Mouse (Mus musculus) lung, postnatal 0 days (tissue): ENCODE measurements at regions not wholly inside any gene's neighbourhood (a gene's known extent, or its start where the extent isn't known, plus 50 kb on each side); places are given as distances from the start of the nearest gene placed in this dataset.

Source experiments
- ATAC-seq: fragments of 200-750 bp; cut with Nextera tagmentation; 2 replicates; pipeline ENCODE4 v1.8.0; 2017; ENCODE audit warnings: moderate library complexity
- DNase-seq: peaks from one replicate; pipeline ENCODE4 v3.0.0-alpha.2; 2016; ENCODE audit warnings: low spot score
- H3K27ac ChIP-seq: fragments of 300-500 bp; sonication (generic); 2 replicates; pipeline ENCODE4 v1.5.1; 2014; ENCODE audit warnings: antibody characterized with exemption, mild to moderate bottlenecking, low read length, mixed read lengths
- H3K27me3 ChIP-seq: fragments of 300-500 bp; sonication (generic); replicated peaks from 2 replicates; pipeline ENCODE4 v1.6.1; 2014; ENCODE audit warnings: low read length, mixed read lengths; ENCODE audit not compliant: insufficient read depth
- H3K36me3 ChIP-seq: fragments of 300-500 bp; sonication (generic); 2 replicates; pipeline ENCODE4 v1.6.1; 2014; ENCODE audit warnings: low read length, mixed read lengths; ENCODE audit not compliant: insufficient read depth
- H3K4me1 ChIP-seq: fragments of 300-500 bp; sonication (generic); 2 replicates; pipeline ENCODE4 v1.6.1; 2014; ENCODE audit warnings: antibody characterized with exemption, low read depth, low read length, mixed read lengths; ENCODE audit not compliant: insufficient read depth
- H3K4me2 ChIP-seq: fragments of 300-500 bp; sonication (generic); replicated peaks from 2 replicates; pipeline ENCODE4 v1.6.1; 2014; ENCODE audit warnings: low read depth, mild to moderate bottlenecking, low read length, moderate library complexity, mixed read lengths
- H3K4me3 ChIP-seq: fragments of 300-500 bp; sonication (generic); 2 replicates; pipeline ENCODE4 v1.5.1; 2014; ENCODE audit warnings: low read depth, low read length
- H3K9ac ChIP-seq: fragments of 300-500 bp; sonication (generic); replicated peaks from 2 replicates; pipeline ENCODE4 v1.6.1; 2014; ENCODE audit warnings: low read depth, mild to moderate bottlenecking
- H3K9me3 ChIP-seq: fragments of 300-500 bp; sonication (generic); 2 replicates; pipeline ENCODE4 v1.6.1; 2016; ENCODE audit warnings: low read length, mixed read lengths
- CTCF ChIP-seq: IDR thresholded peaks from 2 replicates; pipeline ENCODE4 v1.5.1; 2016; ENCODE audit warnings: antibody characterized with exemption, mild to moderate bottlenecking
- EP300 ChIP-seq: IDR thresholded peaks from 2 replicates; pipeline ENCODE4 v1.6.1; 2016; ENCODE audit warnings: antibody characterized with exemption, mild to moderate bottlenecking, control low read depth
- WGBS: fragments of 180-500 bp; shearing (Covaris S2); extraction: QIAGEN DNeasy Blood & Tissue Kit; methylation state at CpG from one replicate; pipeline ENCODE4 v1.1.7; 2014; 5-methylcytosine and 5-hydroxymethylcytosine counted together

GRCm38 (mm10) chr14:105643285-105643957 lies 253.2 kb downstream of the Spry2 start:
- Histone ChIP-seq H3K36me3 (no peaks in the 10 kb centered on the region), H3K4me3 (no peak overlapping the region), H3K4me2 (no peak overlapping the region), H3K27ac (no peak overlapping the region), H3K9ac (no peak overlapping the region), H3K27me3 (no peaks in the 10 kb centered on the region), H3K4me1 (no peaks in the 10 kb centered on the region), H3K9me3 (no peaks in the 10 kb centered on the region)
- WGBS = 92% methylated on average over 7 of the region's 7 CpGs
- ATAC-seq (no peak), DNase-seq (no peak)
- TF ChIP-seq CTCF = no peak
- TF ChIP-seq EP300 = no peak

- Histone ChIP-seq H3K4me1 (no peaks in the 10 kb centered on the region), H3K9me3 (no peaks in the 10 kb centered on the region), H3K9ac (no peak overlapping the region), H3K27me3 (no peaks in the 10 kb centered on the region), H3K4me3 (no peak overlapping the region), H3K27ac (no peak overlapping the region), H3K4me2 (no peak overlapping the region), H3K36me3 (no peaks in the 10 kb centered on the region)
- ATAC-seq = no peak
- 93% methylated on average over 4 of the region's 4 CpGs for WGBS
- no peak for DNase-seq
- TF ChIP-seq CTCF (no peak), EP300 (no peak)
Measured at GRCm38 (mm10) chr14:105632335-105632734, 264.3 kb downstream of the Spry2 start.

- H3K27ac ChIP-seq = no peak overlapping the region
- H3K4me3 ChIP-seq = no peak overlapping the region
- H3K27me3 ChIP-seq = no peaks in the 10 kb centered on the region
- no peak overlapping the region for H3K9ac ChIP-seq
- H3K4me1 ChIP-seq = no peaks in the 10 kb centered on the region
- ATAC-seq = no peak
- no peaks in the 10 kb centered on the region for H3K9me3 ChIP-seq
- DNase-seq = no peak
- H3K4me2 ChIP-seq = no peak overlapping the region
- H3K36me3 ChIP-seq = no peaks in the 10 kb centered on the region
- no peak for TF ChIP-seq CTCF
- TF ChIP-seq EP300 = no peak
- WGBS = 86% methylated on average over 5 of the region's 5 CpGs
Measured at GRCm38 (mm10) chr14:105631681-105632031, 265.0 kb downstream of the Spry2 start.

GRCm38 (mm10) chr14:105630867-105631680 lies 265.5 kb downstream of the Spry2 start:
- TF ChIP-seq EP300 (no peak), CTCF (no peak)
- H3K9me3 ChIP-seq = no peaks in the 10 kb centered on the region
- H3K27ac ChIP-seq = no peak overlapping the region
- no peaks in the 10 kb centered on the region for H3K27me3 ChIP-seq
- H3K36me3 ChIP-seq = no peaks in the 10 kb centered on the region
- no peak overlapping the region for H3K4me3 ChIP-seq
- DNase-seq (no peak), ATAC-seq (no peak)
- no peak overlapping the region for H3K9ac ChIP-seq
- WGBS = 93% methylated on average over 9 of the region's 9 CpGs
- no peak overlapping the region for H3K4me2 ChIP-seq
- no peaks in the 10 kb centered on the region for H3K4me1 ChIP-seq

- TF ChIP-seq EP300 (no peak), CTCF (no peak)
- no peaks in the 10 kb centered on the region for H3K9me3 ChIP-seq
- no peak for DNase-seq
- H3K9ac ChIP-seq = no peak overlapping the region
- no peak overlapping the region for H3K4me2 ChIP-seq
- 74% methylated on average over 5 of the region's 5 CpGs for WGBS
- H3K4me1 ChIP-seq = no peaks in the 10 kb centered on the region
- no peak overlapping the region for H3K27ac ChIP-seq
- ATAC-seq = no peak
- no peaks in the 10 kb centered on the region for H3K36me3 ChIP-seq
- H3K27me3 ChIP-seq = no peaks in the 10 kb centered on the region
- no peak overlapping the region for H3K4me3 ChIP-seq
Measured at GRCm38 (mm10) chr14:105630444-105630843, 266.2 kb downstream of the Spry2 start.

GRCm38 (mm10) chr14:105628673-105629072 lies 267.9 kb downstream of the Spry2 start:
- Histone ChIP-seq H3K4me1 (no peaks in the 10 kb centered on the region), H3K4me2 (no peak overlapping the region), H3K9ac (no peak overlapping the region), H3K27me3 (no peaks in the 10 kb centered on the region), H3K36me3 (no peaks in the 10 kb centered on the region), H3K27ac (no peak overlapping the region), H3K4me3 (no peak overlapping the region), H3K9me3 (no peaks in the 10 kb centered on the region)
- WGBS = 88% methylated on average over 3 of the region's 3 CpGs
- DNase-seq (no peak), ATAC-seq (no peak)
- TF ChIP-seq CTCF (no peak), EP300 (no peak)
